Mouse (Mus musculus): ENCODE data around the gene 4930524J08Rik. TPM values are rescaled to one million over a fixed set of nuclear protein-coding genes. Genes with fewer than 3 reads are reported as not detected.

The 4930524J08Rik gene
- total RNA-seq (2021) = 1 to 10 TPM; 1.9 TPM
- long read RNA-seq, experiment 1, partial matches to known transcripts = 0 of 1 reads
- long read RNA-seq, experiment 1, other reads (novel, unspliced or antisense) = 0 of 1 reads
- long read RNA-seq, experiment 2 = 0 reads

- Histone ChIP-seq H3K4me3 (peak within 1 kb of the TSS; percentile 76), H3K27ac (peak within 1 kb of the TSS; percentile 95)
- peak; percentile 88 to 95 for DNase-seq (ENCODE audit: extremely low spot score in 1 of 2, low spot score in 2 of 2)
- intact Hi-C loops (cut with DNase I) = loop anchor here (1.0 to 5.0 kb wide), 3 partner anchors 60 to 438 kb away; partner anchors contain the start of genes Enoph1, Hnrnpdl, Sec31a and Vamp9
- no peak for TF ChIP-seq CTCF (IDR thresholded peaks at IDR 0.05)
Observed at GRCm38 (mm10) chr5:99978699-99979442, at the start of gene 4930524J08Rik, which contains the start of gene Hnrnpd. 4930524J08Rik (plus strand) TSS chr5:99979061. Hnrnpd (minus strand) TSS chr5:99978938.

- no peak for TF ChIP-seq CTCF (IDR thresholded peaks at IDR 0.05)
- Histone ChIP-seq H3K4me3 (no peak overlapping the region), H3K27ac (no peak overlapping the region)
- intact Hi-C loops (cut with DNase I) = no loop called here
- DNase-seq (ENCODE audit: extremely low spot score in 1 of 2, low spot score in 2 of 2) = no peak
Observed at GRCm38 (mm10) chr5:99931910-99932309, 47.0 kb upstream of the 4930524J08Rik start.

GRCm38 (mm10) chr5:99939440-99939839, 39.4 kb upstream of the 4930524J08Rik start:
- intact Hi-C loops (cut with DNase I) = no loop called here
- no peak for TF ChIP-seq CTCF (IDR thresholded peaks at IDR 0.05)
- H3K4me3 ChIP-seq = no peak overlapping the region
- no peak for DNase-seq (ENCODE audit: extremely low spot score in 1 of 2, low spot score in 2 of 2)
- H3K27ac ChIP-seq = no peak overlapping the region

DNA sequence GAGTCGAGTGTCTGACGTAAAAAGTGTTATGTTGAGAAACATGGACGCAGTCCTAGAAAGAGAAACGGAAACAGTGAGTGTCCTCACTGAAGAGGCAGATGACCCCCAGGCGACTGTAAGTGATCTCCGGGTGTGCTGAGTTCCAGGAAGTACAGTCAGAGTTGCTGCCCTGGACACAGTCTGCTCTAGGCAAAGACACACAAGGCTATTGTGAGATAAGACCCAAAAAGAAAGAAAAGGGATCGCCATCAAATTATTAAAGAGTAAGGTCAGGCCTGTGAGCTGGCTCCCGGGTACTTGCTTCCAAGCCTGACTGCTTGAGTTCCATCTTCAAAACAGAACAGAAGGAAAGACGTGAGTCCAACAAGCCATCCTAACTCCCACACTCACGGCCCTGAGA, 37.6 kb upstream of the 4930524J08Rik start:
- no peak for DNase-seq (ENCODE audit: extremely low spot score in 1 of 2, low spot score in 2 of 2)
- H3K4me3 ChIP-seq = no peak overlapping the region
- TF ChIP-seq CTCF (IDR thresholded peaks at IDR 0.05) = no peak
- intact Hi-C loops (cut with DNase I) = no loop called here
- H3K27ac ChIP-seq = no peak overlapping the region

GRCm38 (mm10) chr5:99941776-99942502, 36.9 kb upstream of the 4930524J08Rik start:
- intact Hi-C loops (cut with DNase I) = no loop called here
- no peak overlapping the region for H3K27ac ChIP-seq
- H3K4me3 ChIP-seq = no peak overlapping the region
- no peak for TF ChIP-seq CTCF (IDR thresholded peaks at IDR 0.05)
- DNase-seq (ENCODE audit: extremely low spot score in 1 of 2, low spot score in 2 of 2) = no peak

- no peak overlapping the region for H3K4me3 ChIP-seq
- DNase-seq (ENCODE audit: extremely low spot score in 1 of 2, low spot score in 2 of 2) = no peak
- no peak for TF ChIP-seq CTCF (IDR thresholded peaks at IDR 0.05)
- H3K27ac ChIP-seq = no peak overlapping the region
- intact Hi-C loops (cut with DNase I) = no loop called here
Observed at GRCm38 (mm10) chr5:99952513-99952912, 26.3 kb upstream of the 4930524J08Rik start.

DNA sequence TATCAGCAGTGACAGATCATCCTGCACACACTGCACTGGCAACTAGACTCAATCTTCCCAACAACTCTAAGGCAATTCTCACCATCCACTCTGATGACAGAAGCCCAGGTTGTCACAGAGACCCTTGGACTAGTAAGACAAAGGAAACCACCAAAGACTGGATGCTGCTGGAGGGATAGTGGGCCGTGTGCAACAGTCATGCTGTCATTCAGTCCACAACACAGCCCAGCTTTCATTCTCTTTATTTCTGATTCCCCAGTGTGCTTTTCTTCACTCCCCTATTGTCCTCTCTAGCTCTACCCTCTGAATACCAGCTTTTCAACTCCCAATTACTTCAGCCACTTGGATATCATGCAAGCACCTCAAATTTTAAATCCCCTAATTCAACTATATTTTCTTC, 25.0 kb upstream of the 4930524J08Rik start:
- intact Hi-C loops (cut with DNase I) = no loop called here
- Histone ChIP-seq H3K27ac (no peak overlapping the region), H3K4me3 (no peak overlapping the region)
- DNase-seq (ENCODE audit: extremely low spot score in 1 of 2, low spot score in 2 of 2) = no peak
- no peak for TF ChIP-seq CTCF (IDR thresholded peaks at IDR 0.05)

DNA sequence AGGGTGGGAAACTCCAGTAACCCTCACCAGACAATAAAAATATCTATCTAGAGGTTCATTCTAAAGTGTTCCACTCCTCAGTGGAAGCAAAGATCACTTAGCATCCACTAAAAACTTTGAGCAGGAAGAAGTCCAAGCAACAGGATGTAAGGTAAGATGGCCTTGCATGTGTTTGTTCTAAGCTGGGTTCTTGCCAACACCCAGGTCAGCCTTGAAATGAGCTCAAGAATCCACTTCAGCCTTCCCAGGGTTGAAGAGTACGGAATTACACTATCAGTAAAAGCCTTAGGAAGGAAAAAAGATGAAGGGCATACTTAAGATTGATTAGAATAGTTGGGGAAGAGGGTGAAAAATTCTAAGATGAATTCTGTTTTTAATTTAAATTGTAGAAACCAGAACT, 20.2 kb upstream of the 4930524J08Rik start:
- no peak overlapping the region for H3K4me3 ChIP-seq
- TF ChIP-seq CTCF (IDR thresholded peaks at IDR 0.05) = no peak
- peak in 1 of 2 experiments; percentile 2 for DNase-seq (ENCODE audit: extremely low spot score in 1 of 2, low spot score in 2 of 2)
- intact Hi-C loops (cut with DNase I) = no loop called here
- no peak overlapping the region for H3K27ac ChIP-seq

GRCm38 (mm10) chr5:99959236-99959936, 19.5 kb upstream of the 4930524J08Rik start:
- DNase-seq (ENCODE audit: extremely low spot score in 1 of 2, low spot score in 2 of 2) = peak in 1 of 2 experiments; percentile 4
- Histone ChIP-seq H3K4me3 (no peak overlapping the region), H3K27ac (no peak overlapping the region)
- intact Hi-C loops (cut with DNase I) = no loop called here
- TF ChIP-seq CTCF (IDR thresholded peaks at IDR 0.05) = no peak

DNA sequence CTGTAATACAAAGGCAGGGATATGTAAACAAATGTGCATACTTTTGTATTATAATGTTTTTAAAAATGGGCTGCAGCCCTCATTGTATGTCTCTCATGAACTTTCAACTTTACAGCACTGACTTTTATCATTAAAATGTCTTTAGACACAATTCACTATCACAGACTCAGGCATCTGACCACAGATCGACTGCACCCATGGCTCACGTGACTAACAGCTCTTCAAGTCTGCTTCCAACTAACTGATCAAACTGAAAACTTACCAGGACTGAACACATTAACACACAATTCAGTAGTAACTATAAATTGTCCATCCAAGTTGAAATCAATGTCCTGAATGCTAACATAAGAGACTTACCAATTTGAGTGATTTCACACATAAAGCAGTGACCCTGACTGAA, 18.9 kb upstream of the 4930524J08Rik start:
- intact Hi-C loops (cut with DNase I) = no loop called here
- no peak overlapping the region for H3K4me3 ChIP-seq
- TF ChIP-seq CTCF (IDR thresholded peaks at IDR 0.05) = no peak
- no peak overlapping the region for H3K27ac ChIP-seq
- no peak for DNase-seq (ENCODE audit: extremely low spot score in 1 of 2, low spot score in 2 of 2)

DNA sequence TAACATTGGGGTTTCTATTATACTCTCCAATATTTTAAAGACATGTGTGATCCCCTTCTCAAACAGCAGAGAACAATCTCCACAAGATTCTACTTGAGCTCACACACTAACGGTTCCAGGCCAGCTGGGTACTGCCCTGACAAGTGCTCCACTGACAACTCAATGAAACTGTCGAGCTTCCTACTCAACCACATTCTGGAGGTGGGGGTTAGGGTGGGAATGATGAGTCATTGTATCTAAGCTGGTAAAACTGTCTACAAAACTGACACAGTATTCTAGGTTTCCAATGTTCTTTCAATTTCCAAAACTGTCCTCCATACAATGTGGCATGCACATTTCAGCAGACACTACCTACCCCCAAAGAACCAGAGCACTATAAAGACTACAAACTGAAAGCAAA, 4.9 kb upstream of the 4930524J08Rik start:
- no peak for TF ChIP-seq CTCF (IDR thresholded peaks at IDR 0.05)
- Histone ChIP-seq H3K4me3 (no peak overlapping the region), H3K27ac (no peak overlapping the region)
- intact Hi-C loops (cut with DNase I) = no loop called here
- DNase-seq (ENCODE audit: extremely low spot score in 1 of 2, low spot score in 2 of 2) = no peak
